Mouse (Mus musculus) thymus, adult 2 months (tissue): ENCODE measurements around the gene Gsdmc3.
"Not testable (repeated sequence)": the region's sequence is repeated elsewhere in the genome, so short reads cannot be mapped to it uniquely, and the experiment has no call there.

Source experiments
- CTCF ChIP-seq: fragments of 200-500 bp; IDR thresholded peaks from 2 replicates; pipeline ENCODE4 v1.5.1; 2012; ENCODE audit warnings: mild to moderate bottlenecking, control low read depth, low read length, moderate library complexity, borderline replicate concordance; ENCODE audit not compliant: control insufficient read depth, poor library complexity, insufficient read depth; ENCODE audit errors: extremely low read depth
- POLR2A ChIP-seq: fragments of 200-500 bp; IDR thresholded peaks from 2 replicates; pipeline ENCODE4 v1.6.1; 2012; ENCODE audit warnings: mild to moderate bottlenecking, low read length, control low read depth, moderate library complexity; ENCODE audit not compliant: control insufficient read depth, poor library complexity, insufficient read depth; ENCODE audit errors: extremely low read depth

- TF ChIP-seq CTCF, POLR2A: not testable (repeated sequence)
These were observed at the start of gene Gsdmc3 for GRCm38 (mm10) chr15:63878458-63878857.
